Mouse (Mus musculus) heart, postnatal 0 days (tissue): ENCODE measurements around the gene Btf3l4.

Source experiments
- CTCF ChIP-seq: IDR thresholded peaks from 2 replicates; pipeline ENCODE4 v1.5.1; 2016; ENCODE audit warnings: antibody characterized with exemption, control low read depth, low read depth
- EP300 ChIP-seq: IDR thresholded peaks from 2 replicates; pipeline ENCODE4 v1.6.1; 2016; ENCODE audit warnings: antibody characterized with exemption, low read depth

DNA sequence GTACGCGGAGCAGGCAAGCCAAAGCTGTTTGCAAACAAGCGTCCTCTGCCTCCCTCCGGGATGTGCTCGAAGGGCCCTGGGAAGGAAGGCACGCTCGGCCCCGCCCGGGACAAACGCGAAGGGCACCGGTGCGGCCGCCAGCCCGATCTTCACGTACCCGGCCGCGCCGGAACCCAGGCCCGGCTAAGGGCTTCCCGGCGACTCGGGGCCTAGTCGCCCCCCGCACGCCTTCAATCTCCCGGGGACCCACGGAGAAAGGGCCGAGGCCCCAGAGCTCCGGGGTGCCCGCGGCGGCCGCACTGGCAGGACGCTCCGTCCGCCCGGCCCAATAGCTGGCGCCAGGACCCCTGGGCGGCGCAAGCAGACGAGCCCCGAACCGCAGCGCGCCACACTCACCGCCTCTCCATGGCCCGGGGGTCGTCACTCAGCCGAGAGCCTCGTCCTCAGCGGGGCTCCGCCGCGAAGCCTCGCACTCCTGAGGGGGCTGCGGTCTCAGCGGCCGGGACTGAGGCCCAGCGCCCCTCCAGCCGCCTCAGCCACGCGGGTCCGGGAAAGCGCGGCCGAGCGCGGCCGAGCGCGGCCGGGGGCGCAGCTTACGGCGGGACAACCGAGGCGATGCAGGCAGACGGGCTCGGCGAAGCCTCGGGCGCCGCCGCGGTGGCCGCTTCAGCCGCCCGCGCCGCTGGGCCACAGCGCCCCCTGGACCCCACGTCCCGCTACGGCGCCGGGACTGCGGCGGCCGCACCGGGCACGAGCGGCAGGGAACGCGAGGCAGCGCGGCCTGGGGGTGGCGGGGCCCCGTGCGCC, 53.2 kb downstream of the Btf3l4 start, which contains the start of gene Zfyve9:
- peak; percentile 34 for TF ChIP-seq CTCF
- TF ChIP-seq EP300, result no peak
